Mouse (Mus musculus) urinary bladder, postnatal 10 days (tissue): ENCODE measurements around the gene Cmbl.
A peak's percentile ranks its signal among the peaks of the same experiment; 100 is the strongest.

Experiments
- DNase-seq: peaks from one replicate; pipeline ENCODE4 v3.0.0; 2022; ENCODE audit warnings: low spot score

Gene Cmbl

GRCm38 (mm10) chr15:31565184-31565583 is at the start of gene Cmbl:
Gene Cmbl, plus strand, starts transcription at chr15:31565389.
- no peak for DNase-seq

- DNase-seq: no peak
Observed at GRCm38 (mm10) chr15:31517186-31517585, 48.0 kb upstream of the Cmbl start.

- DNase-seq: no peak
Observed at GRCm38 (mm10) chr15:31518371-31518770, 46.8 kb upstream of the Cmbl start.

- DNase-seq: no peak
Observed at GRCm38 (mm10) chr15:31519000-31519399, 46.2 kb upstream of the Cmbl start.

- DNase-seq: no peak
Observed at GRCm38 (mm10) chr15:31526463-31526862, 38.7 kb upstream of the Cmbl start.

GRCm38 (mm10) chr15:31528477-31528876 is 36.7 kb upstream of the Cmbl start:
- DNase-seq: no peak

- no peak for DNase-seq
Observed at GRCm38 (mm10) chr15:31529103-31529502, 36.1 kb upstream of the Cmbl start.

GRCm38 (mm10) chr15:31529811-31530658 is 35.2 kb upstream of the Cmbl start:
- DNase-seq: no peak

GRCm38 (mm10) chr15:31530659-31531445 is 34.3 kb upstream of the Cmbl start, which contains the start of gene March6:
Gene March6, minus strand, starts transcription at chr15:31531053.
- peak; percentile 55 for DNase-seq

- no peak for DNase-seq
Observed at GRCm38 (mm10) chr15:31531446-31532330, 33.5 kb upstream of the Cmbl start.

GRCm38 (mm10) chr15:31532331-31533021 is 32.7 kb upstream of the Cmbl start:
- no peak for DNase-seq

- DNase-seq: no peak
Observed at GRCm38 (mm10) chr15:31533529-31533928, 31.7 kb upstream of the Cmbl start.

- no peak for DNase-seq
Observed at GRCm38 (mm10) chr15:31534421-31535258, 30.5 kb upstream of the Cmbl start.

- DNase-seq: no peak
Observed at GRCm38 (mm10) chr15:31535259-31535855, 29.8 kb upstream of the Cmbl start.

GRCm38 (mm10) chr15:31536051-31536737 is 29.0 kb upstream of the Cmbl start:
- DNase-seq: no peak

GRCm38 (mm10) chr15:31537706-31538105 is 27.5 kb upstream of the Cmbl start:
- no peak for DNase-seq

- no peak for DNase-seq
Observed at GRCm38 (mm10) chr15:31538346-31538745, 26.8 kb upstream of the Cmbl start.

- no peak for DNase-seq
Observed at GRCm38 (mm10) chr15:31539643-31540512, 25.3 kb upstream of the Cmbl start.

- no peak for DNase-seq
Observed at GRCm38 (mm10) chr15:31540513-31540802, 24.7 kb upstream of the Cmbl start.
